Mouse (Mus musculus) MEL (cell line): ENCODE measurements around the gene Plrg1. TPM values are rescaled to one million over a fixed set of nuclear protein-coding genes. Genes with fewer than 3 reads are reported as not detected.

Source experiments
- DNase-seq: peaks from one replicate; pipeline ENCODE4 v3.0.0; 2011; ENCODE audit warnings: low read depth, low spot score
- H3K27ac ChIP-seq: 2 replicates; pipeline ENCODE4 v1.5.1; 2012; ENCODE audit warnings: low read depth, mild to moderate bottlenecking, control low read depth, low read length, moderate library complexity; ENCODE audit not compliant: control insufficient read depth
- H3K27me3 ChIP-seq, 2 experiments: fragments of 150-350 bp in 1 of 2; sonication (generic) in 1 of 2; 2 replicates each; pipeline ENCODE4 v1.6.1; 2012; ENCODE audit warnings: low read length in 2 of 2, mild to moderate bottlenecking in 2 of 2, improper control_type of control experiment in 1 of 2, moderate library complexity in 1 of 2; ENCODE audit not compliant: insufficient read depth in 2 of 2, control insufficient read depth in 1 of 2
- H3K36me3 ChIP-seq, 2 experiments: 2 replicates each; pipeline ENCODE4 v1.6.1; 2012 to 2014; ENCODE audit warnings: low read length in 2 of 2, improper control_type of control experiment in 1 of 2, inconsistent platforms in 1 of 2, mild to moderate bottlenecking in 1 of 2; ENCODE audit not compliant: insufficient read depth in 2 of 2, control insufficient read depth in 1 of 2
- H3K4me1 ChIP-seq, 2 experiments: fragments of 150-350 bp in 1 of 2; sonication (generic) in 1 of 2; 2 replicates each; pipeline ENCODE4 v1.6.1; 2012; ENCODE audit warnings: low read length in 2 of 2, improper control_type of control experiment in 1 of 2, mild to moderate bottlenecking in 1 of 2; ENCODE audit not compliant: insufficient read depth in 2 of 2, control insufficient read depth in 1 of 2
- H3K4me3 ChIP-seq, 2 experiments: fragments of 150-350 bp in 1 of 2; sonication (generic) in 1 of 2; 2 replicates each; pipeline ENCODE4 v1.5.1; 2012; ENCODE audit warnings: low read depth in 2 of 2, low read length in 2 of 2, mild to moderate bottlenecking in 2 of 2, moderate library complexity in 2 of 2, control low read depth in 1 of 2, improper control_type of control experiment in 1 of 2; ENCODE audit not compliant: control insufficient read depth in 1 of 2, insufficient read depth in 1 of 2
- H3K79me2 ChIP-seq: 2 replicates; pipeline ENCODE4 v1.6.1; 2012; ENCODE audit warnings: mild to moderate bottlenecking, low read length, moderate library complexity; ENCODE audit not compliant: control insufficient read depth, poor library complexity, insufficient read depth
- H3K9ac ChIP-seq: 2 replicates; pipeline ENCODE4 v1.6.1; 2012; ENCODE audit warnings: low read depth, mild to moderate bottlenecking, control low read depth, low read length, moderate library complexity; ENCODE audit not compliant: control insufficient read depth, poor library complexity, severe bottlenecking
- H3K9me3 ChIP-seq: fragments of 150-350 bp; sonication (generic); replicated peaks from 2 replicates; pipeline ENCODE4 v1.6.1; 2012; ENCODE audit warnings: mild to moderate bottlenecking, low read length, improper control_type of control experiment, moderate library complexity; ENCODE audit not compliant: insufficient read depth
- BHLHE40 ChIP-seq: IDR thresholded peaks from 2 replicates; pipeline ENCODE4 v1.6.1; 2012; ENCODE audit warnings: low read depth, mild to moderate bottlenecking, inconsistent platforms, low read length, improper control_type of control experiment, borderline replicate concordance
- CHD1 ChIP-seq: IDR thresholded peaks from 2 replicates; pipeline ENCODE4 v1.6.1; 2012; ENCODE audit warnings: low read depth, mild to moderate bottlenecking, inconsistent platforms, low read length, improper control_type of control experiment
- CHD2 ChIP-seq: IDR thresholded peaks from 2 replicates; pipeline ENCODE4 v1.6.1; 2011; ENCODE audit warnings: low read length, improper control_type of control experiment
- CTCF ChIP-seq, 3 experiments: IDR thresholded peaks in 2 of 3; conservative IDR thresholded peaks in 1 of 3; 2 replicates each; pipeline ENCODE4 v1.5.1; 2011 to 2012; ENCODE audit warnings: low read length in 3 of 3, low read depth in 2 of 3, mild to moderate bottlenecking in 2 of 3, improper control_type of control experiment in 1 of 3, inconsistent platforms in 1 of 3, mixed read lengths in 1 of 3, moderate library complexity in 1 of 3; ENCODE audit not compliant: control insufficient read depth in 1 of 3, insufficient read depth in 1 of 3, poor library complexity in 1 of 3, severe bottlenecking in 1 of 3
- EP300 ChIP-seq, 2 experiments: IDR thresholded peaks; 2 replicates each; pipeline ENCODE4 v1.6.1; 2011; ENCODE audit warnings: improper control_type of control experiment in 2 of 2, low read length in 2 of 2, low read depth in 1 of 2, mild to moderate bottlenecking in 1 of 2
- GABPA ChIP-seq: IDR thresholded peaks from 2 replicates; pipeline ENCODE4 v1.6.1; 2012; ENCODE audit warnings: low read depth, mild to moderate bottlenecking, inconsistent platforms, low read length, improper control_type of control experiment, moderate library complexity
- GATA1 ChIP-seq: IDR thresholded peaks from 2 replicates; pipeline ENCODE4 v1.6.1; 2011; ENCODE audit warnings: low read depth, low read length, improper control_type of control experiment
- HCFC1 ChIP-seq: IDR thresholded peaks from 2 replicates; pipeline ENCODE4 v1.6.1; 2012; ENCODE audit warnings: low read depth, mild to moderate bottlenecking, inconsistent platforms, low read length, improper control_type of control experiment, moderate library complexity
- KAT2A ChIP-seq: conservative IDR thresholded peaks from 2 replicates; pipeline ENCODE4 v1.6.1; 2012; ENCODE audit warnings: low read depth, low read length, improper control_type of control experiment, inconsistent platforms
- MAFK ChIP-seq: IDR thresholded peaks from 2 replicates; pipeline ENCODE4 v1.6.1; 2011; ENCODE audit warnings: low read depth, mild to moderate bottlenecking, low read length, improper control_type of control experiment, borderline replicate concordance
- MAZ ChIP-seq: IDR thresholded peaks from 2 replicates; pipeline ENCODE4 v1.6.1; 2012; ENCODE audit warnings: low read depth, mild to moderate bottlenecking, inconsistent platforms, low read length, improper control_type of control experiment
- MEF2A ChIP-seq: IDR thresholded peaks from 2 replicates; pipeline ENCODE4 v1.6.1; 2014; ENCODE audit warnings: low read depth, mild to moderate bottlenecking, inconsistent platforms, low read length, improper control_type of control experiment; ENCODE audit not compliant: poor library complexity, insufficient replicate concordance, severe bottlenecking; ENCODE audit errors: extremely low read depth
- MXI1 ChIP-seq: IDR thresholded peaks from 2 replicates; pipeline ENCODE4 v1.6.1; 2011; ENCODE audit warnings: mild to moderate bottlenecking, low read depth, low read length, improper control_type of control experiment
- POLR2AphosphoS2 ChIP-seq: IDR thresholded peaks from 2 replicates; pipeline ENCODE4 v1.6.1; 2011; ENCODE audit warnings: low read length, improper control_type of control experiment
- POLR2AphosphoS5 ChIP-seq: IDR thresholded peaks from 2 replicates; pipeline ENCODE4 v1.6.1; 2012; ENCODE audit warnings: low read depth, borderline replicate concordance, mild to moderate bottlenecking, inconsistent platforms, low read length, moderate library complexity, mixed read lengths
- RCOR1 ChIP-seq: IDR thresholded peaks from 2 replicates; pipeline ENCODE4 v1.6.1; 2012; ENCODE audit warnings: low read depth, mild to moderate bottlenecking, inconsistent platforms, low read length, improper control_type of control experiment
- SIN3A ChIP-seq: IDR thresholded peaks from 2 replicates; pipeline ENCODE4 v1.6.1; 2012; ENCODE audit warnings: low read length, improper control_type of control experiment, inconsistent platforms
- SMC3 ChIP-seq: IDR thresholded peaks from 2 replicates; pipeline ENCODE4 v1.6.1; 2011; ENCODE audit warnings: low read depth, low read length, improper control_type of control experiment
- TBP ChIP-seq: IDR thresholded peaks from 2 replicates; pipeline ENCODE4 v1.8.0; 2011; ENCODE audit warnings: low read depth, low read length, improper control_type of control experiment
- USF2 ChIP-seq, 2 experiments: IDR thresholded peaks; 2 replicates each; pipeline ENCODE4 v1.6.1; 2011 to 2012; ENCODE audit warnings: improper control_type of control experiment in 2 of 2, low read length in 2 of 2, borderline replicate concordance in 1 of 2, inconsistent platforms in 1 of 2, low read depth in 1 of 2, mild to moderate bottlenecking in 1 of 2; ENCODE audit not compliant: insufficient read depth in 1 of 2
- ZC3H11A ChIP-seq: IDR thresholded peaks from 2 replicates; pipeline ENCODE4 v1.6.1; 2012; ENCODE audit warnings: low read depth, mild to moderate bottlenecking, inconsistent platforms, low read length, improper control_type of control experiment
- ZKSCAN1 ChIP-seq: IDR thresholded peaks from 2 replicates; pipeline ENCODE4 v1.6.1; 2012; ENCODE audit warnings: low read depth, mild to moderate bottlenecking, inconsistent platforms, low read length, improper control_type of control experiment, moderate library complexity
- ZNF384 ChIP-seq: IDR thresholded peaks from 2 replicates; pipeline ENCODE4 v1.6.1; 2012; ENCODE audit warnings: low read depth, mild to moderate bottlenecking, inconsistent platforms, low read length, improper control_type of control experiment
- polyA plus RNA-seq, 2 experiments: library from polyadenylated mRNA; stranded (reverse) in 1 of 2; unstranded in 1 of 2; fragments of >175 nt in 1 of 2; fragments of >200 nt in 1 of 2; gene quantifications; 2 replicates each; pipeline versions ENCODE4 v1.2.1 to v1.2.4; 2012; ENCODE audit warnings: low replicate concordance in 2 of 2, low read depth in 1 of 2; ENCODE audit not compliant: insufficient read length in 2 of 2, insufficient read depth in 1 of 2, missing spikeins in 1 of 2
- total RNA-seq: library from RNA; depleted of rRNA; stranded (reverse); fragments of 300-350 nt; gene quantifications from 2 replicates; pipeline ENCODE4 v1.2.3, GENCODE M21; 2012

The Plrg1 gene
- total and polyA plus RNA-seq, 3 experiments: 85.6 to 88.8 TPM; not detected in 1

DNA sequence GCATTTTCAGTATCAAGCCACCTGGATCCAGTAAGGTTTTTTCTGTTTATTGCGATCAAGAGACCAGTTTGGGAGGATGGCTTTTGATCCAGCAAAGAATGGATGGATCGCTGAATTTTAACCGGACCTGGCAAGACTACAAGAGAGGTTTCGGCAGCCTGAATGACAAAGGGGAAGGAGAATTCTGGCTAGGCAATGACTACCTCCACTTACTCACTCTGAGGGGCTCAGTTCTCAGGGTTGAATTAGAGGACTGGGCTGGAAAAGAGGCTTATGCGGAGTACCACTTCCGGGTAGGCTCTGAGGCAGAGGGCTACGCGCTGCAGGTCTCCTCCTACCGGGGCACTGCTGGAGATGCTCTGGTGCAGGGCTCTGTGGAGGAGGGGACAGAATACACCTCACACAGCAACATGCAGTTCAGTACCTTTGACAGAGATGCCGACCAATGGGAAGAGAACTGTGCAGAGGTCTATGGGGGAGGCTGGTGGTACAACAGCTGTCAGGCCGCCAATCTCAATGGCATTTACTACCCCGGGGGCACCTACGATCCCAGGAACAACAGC is 22.5 kb upstream of the Plrg1 start:
- Histone ChIP-seq H3K4me3 (no peak overlapping the region), H3K36me3 (no peaks in the 10 kb centered on the region), H3K79me2 (no peaks in the 10 kb centered on the region), H3K27me3 (no peaks in the 10 kb centered on the region), H3K9ac (no peak overlapping the region), H3K9me3 (no peaks in the 10 kb centered on the region), H3K27ac (no peak overlapping the region), H3K4me1 (no peaks in the 10 kb centered on the region)
- TF ChIP-seq ZKSCAN1 (no peak), ZNF384 (no peak), CTCF (IDR thresholded peaks at IDR 0.05 in 2 of 3, conservative IDR thresholded peaks at IDR 0.05 in 1 of 3; ENCODE audit: control insufficient read depth in 1 of 3, insufficient read depth in 1 of 3, low read depth in 2 of 3, low read length in 3 of 3, poor library complexity in 1 of 3, severe bottlenecking in 1 of 3) (no peak), MAZ (no peak), CHD1 (no peak), MAFK (no peak), HCFC1 (no peak), SIN3A (no peak), SMC3 (no peak), POLR2AphosphoS5 (no peak), KAT2A (no peak), GATA1 (no peak), RCOR1 (no peak), MXI1 (no peak), EP300 (IDR thresholded peaks at IDR 0.05; ENCODE audit: low read depth in 1 of 2, low read length in 2 of 2) (no peak), GABPA (no peak)
- no peak for DNase-seq

DNA sequence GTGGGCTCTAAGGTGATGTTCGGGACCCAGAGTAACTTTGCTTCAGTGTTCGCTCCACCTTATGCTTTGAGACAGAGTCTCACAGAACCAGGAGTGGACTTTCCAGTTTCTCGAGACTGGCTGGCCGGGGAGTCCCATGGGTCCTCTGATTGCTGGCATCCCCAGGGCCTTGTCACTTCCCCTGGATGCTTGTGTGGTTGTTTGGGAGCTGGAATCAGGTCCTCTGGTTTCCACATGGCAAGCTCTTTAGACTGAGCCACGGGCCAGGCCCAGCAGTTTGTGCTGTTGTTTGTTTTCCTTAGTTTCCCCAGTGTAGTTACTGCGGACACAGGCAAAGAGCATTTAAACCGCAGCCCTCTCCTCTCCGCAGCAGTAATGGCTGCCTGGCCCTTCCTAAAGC is 21.5 kb upstream of the Plrg1 start:
- no peaks in the 10 kb centered on the region for H3K36me3 ChIP-seq
- no peak for DNase-seq
- H3K9me3 ChIP-seq: no peaks in the 10 kb centered on the region
- TF ChIP-seq MAFK (no peak), POLR2AphosphoS2 (no peak), SIN3A (no peak), USF2 (IDR thresholded peaks at IDR 0.05; ENCODE audit: borderline replicate concordance in 1 of 2, insufficient read depth in 1 of 2, low read depth in 1 of 2, low read length in 2 of 2) (no peak), ZC3H11A (no peak), KAT2A (no peak), CHD2 (no peak), MEF2A (no peak), BHLHE40 (no peak), MAZ (no peak), TBP (no peak)
- no peak overlapping the region for H3K9ac ChIP-seq
- H3K27me3 ChIP-seq: no peaks in the 10 kb centered on the region
- H3K4me1 ChIP-seq: no peaks in the 10 kb centered on the region
- no peak overlapping the region for H3K4me3 ChIP-seq
- H3K79me2 ChIP-seq: no peaks in the 10 kb centered on the region
- no peak overlapping the region for H3K27ac ChIP-seq
